Comparison of ENCODE assay signal across 8 mouse cellular contexts in genomic region chr7:115218596-115219180, GRCm38 (mm10).
DNase-seq lines count a peak whose midpoint lies in the region; ATAC-seq and TF ChIP-seq lines count a peak whose summit lies in the region.

No protein-coding gene starts in this region.

- H3K4me2 ChIP-seq in heart, embryonic 14.5 days (ENCODE audit: low read length): peak overlapping the region; percentile 33
- 0 out of 2 replicates have a peak overlapping the region, but pooled peaks have one; percentile 8 for H3K4me2 ChIP-seq in midbrain, embryonic 11.5 days

- H3K9ac ChIP-seq in heart, embryonic 14.5 days (ENCODE audit: low read length): peak overlapping the region; percentile 25; the same call in 1 of the 2 replicates
- H3K9ac ChIP-seq in midbrain, embryonic 11.5 days (ENCODE audit: low read length): 0 out of 2 replicates have a peak overlapping the region, but pooled peaks have one; percentile 15

- WGBS in heart, embryonic 14.5 days: 22% methylated on average over 13 of the region's 13 CpGs
- WGBS in midbrain, embryonic 11.5 days: 36% methylated on average over 13 of the region's 13 CpGs

- 0 out of 2 replicates have a peak, but pooled peaks cover 4% of the 10 kb centered on the region for H3K27me3 ChIP-seq in heart, embryonic 14.5 days (ENCODE audit: control insufficient read depth, insufficient read depth, low read length)
- H3K27me3 ChIP-seq in midbrain, embryonic 11.5 days (ENCODE audit: control insufficient read depth, insufficient read depth, low read length): no peaks in the 10 kb centered on the region

- 0 out of 4 replicates have a peak overlapping the region, but pooled peaks have one; percentile 4 to 26 for H3K27ac ChIP-seq in heart, embryonic 14.5 days (replicated peaks in 1 of 2; ENCODE audit: control insufficient read depth in 1 of 2, insufficient read depth in 1 of 2, low read depth in 2 of 2, low read length in 2 of 2)
- no peak overlapping the region for H3K27ac ChIP-seq in midbrain, embryonic 11.5 days (ENCODE audit: low read depth, low read length)
- no peak overlapping the region for H3K27ac ChIP-seq in layer of hippocampus, adult 2 months

- H3K4me3 ChIP-seq in heart, embryonic 14.5 days (ENCODE audit: control insufficient read depth in 1 of 2, insufficient read depth in 1 of 2, low read depth in 1 of 2, low read length in 2 of 2): no peak overlapping the region
- H3K4me3 ChIP-seq in midbrain, embryonic 11.5 days (ENCODE audit: low read depth, low read length): no peak overlapping the region
- H3K4me3 ChIP-seq in layer of hippocampus, adult 2 months: no peak overlapping the region

- peak; percentile 18 to 37 for DNase-seq in heart, adult 18-20 months
- no peak for DNase-seq in heart, adult 8-10 months (ENCODE audit: low spot score)
- peak; percentile 83 for DNase-seq in brain, embryonic 14.5 days (ENCODE audit: low read depth)
- DNase-seq in midbrain, embryonic 11.5 days (ENCODE audit: low spot score, missing footprints): no peak
- no peak for DNase-seq in adipocyte (ENCODE audit: low spot score)
- DNase-seq in layer of hippocampus, adult 2 months (ENCODE audit: low spot score in 2 of 2): no peak

- no peak for TF ChIP-seq CTCF in brain, embryonic 14.5 days (IDR thresholded peaks at IDR 0.05; ENCODE audit: borderline replicate concordance, extremely low read depth, insufficient read depth, insufficient read length)
- TF ChIP-seq CTCF in layer of hippocampus, adult 2 months (conservative IDR thresholded peaks at IDR 0.05): no peak

- H3K36me3 ChIP-seq in heart, embryonic 14.5 days (ENCODE audit: control insufficient read depth, insufficient read depth, low read length): no peaks in the 10 kb centered on the region
- H3K36me3 ChIP-seq in midbrain, embryonic 11.5 days (ENCODE audit: control insufficient read depth, insufficient read depth, low read length): no peaks in the 10 kb centered on the region

- no peak for TF ChIP-seq POLR2A in brain, embryonic 14.5 days (IDR thresholded peaks at IDR 0.05; ENCODE audit: borderline replicate concordance, extremely low read depth, insufficient read depth, insufficient read length, poor library complexity, severe bottlenecking)

- no peak for ATAC-seq in heart, embryonic 14.5 days (ENCODE audit: insufficient number of reproducible peaks, insufficient read depth, low FRiP score, low read depth)
- peak; percentile 43; the same call in 1 of the 2 replicates for ATAC-seq in midbrain, embryonic 11.5 days (ENCODE audit: low FRiP score)
- ATAC-seq in activated CD4-positive, CD25-positive, alpha-beta regulatory T cell, adult 4 months: no peak

- no peaks in the 10 kb centered on the region for H3K9me3 ChIP-seq in heart, embryonic 14.5 days (ENCODE audit: control insufficient read depth, low read length)
- H3K9me3 ChIP-seq in midbrain, embryonic 11.5 days (ENCODE audit: control insufficient read depth, low read length): no peaks in the 10 kb centered on the region

- peaks cover 13 to 22% of the 10 kb centered on the region in 2 experiments for H3K4me1 ChIP-seq in heart, embryonic 14.5 days (ENCODE audit: control insufficient read depth in 2 of 2, insufficient read depth in 2 of 2, low read length in 2 of 2)
- peaks cover 17% of the 10 kb centered on the region for H3K4me1 ChIP-seq in midbrain, embryonic 11.5 days (ENCODE audit: control insufficient read depth, insufficient read depth, low read length)

Comparison
In these comparisons a context has a peak if more than half of its experiments do, and no peak if none do; other contexts are left out.
1. DNase-seq: peak in heart, adult 18-20 months (2 of 2) and brain, embryonic 14.5 days (single experiment); none in heart, adult 8-10 months (single experiment), midbrain, embryonic 11.5 days (single experiment), adipocyte (single experiment) and layer of hippocampus, adult 2 months (0 of 2).
2. H3K27ac ChIP-seq: peak in heart, embryonic 14.5 days (2 of 2); none in midbrain, embryonic 11.5 days (single experiment) and layer of hippocampus, adult 2 months (single experiment).